Mouse (Mus musculus) lung, postnatal 0 days (tissue): ENCODE data around the gene Fzr1.

Source experiments
- CTCF ChIP-seq: IDR thresholded peaks from 2 replicates; pipeline ENCODE4 v1.5.1; 2016; ENCODE audit warnings: antibody characterized with exemption, mild to moderate bottlenecking
- EP300 ChIP-seq: IDR thresholded peaks from 2 replicates; pipeline ENCODE4 v1.6.1; 2016; ENCODE audit warnings: antibody characterized with exemption, mild to moderate bottlenecking, control low read depth

DNA sequence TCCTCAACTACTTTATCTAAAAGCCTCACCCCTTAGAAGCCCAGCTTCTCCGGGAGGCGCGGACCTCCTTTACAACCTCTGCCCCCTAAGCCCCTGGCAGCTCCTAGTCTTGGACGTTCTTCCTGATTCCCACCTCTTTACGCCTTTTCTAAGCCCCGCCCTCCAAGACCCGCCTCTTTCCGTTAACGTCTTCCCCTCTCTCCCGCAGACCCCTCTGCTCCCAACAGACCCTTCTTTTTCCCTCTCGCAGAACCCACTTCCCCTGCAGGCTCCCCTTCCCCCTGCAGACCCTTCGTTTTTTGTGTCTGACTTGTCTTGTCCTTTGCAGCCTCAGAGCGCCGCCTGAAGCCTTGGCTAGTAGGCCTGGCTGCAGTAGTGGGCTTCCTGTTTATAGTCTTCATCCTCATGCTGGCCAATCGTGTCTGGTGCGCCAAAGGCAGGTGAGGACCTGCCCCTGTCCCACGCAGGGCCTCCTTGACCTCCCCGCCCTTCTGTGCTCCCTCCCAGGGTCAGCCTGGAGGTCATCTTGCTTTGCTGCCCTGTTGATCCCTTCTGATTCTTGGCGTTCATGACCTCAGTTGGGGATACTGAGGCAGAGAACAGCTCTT, 15.2 kb upstream of the Fzr1 start:
- no peak; the same call in 1 of the 2 replicates for TF ChIP-seq CTCF
- no peak for TF ChIP-seq EP300
